Mouse (Mus musculus): ENCODE data around the gene Hyls1. TPM values are rescaled to one million over a fixed set of nuclear protein-coding genes. Genes with fewer than 3 reads are reported as not detected.
A peak's percentile ranks its signal among the peaks of the same experiment; 100 is the strongest.

Gene Hyls1
- polyA plus RNA-seq, 1 experiment from 2014 or later, result 14.2 TPM

- H3K9me3 ChIP-seq, result no peaks in the 10 kb centered on the region
- peaks cover 13% of the 10 kb centered on the region; the same call in 1 of the 2 replicates for H3K4me1 ChIP-seq (replicated peaks)
- no peaks in the 10 kb centered on the region for H3K27me3 ChIP-seq (replicated peaks)
- H3K36me3 ChIP-seq, result peaks cover 10% of the 10 kb centered on the region
- 87% methylated on average over 6 of the region's 6 CpGs for WGBS
- H3K27ac ChIP-seq, result no peak overlapping the region
- ATAC-seq, result no peak
- H3K4me2 ChIP-seq (replicated peaks), result no peak overlapping the region
- H3K4me3 ChIP-seq (replicated peaks), result no peak overlapping the region
- H3K9ac ChIP-seq, result no peak overlapping the region
Observed at GRCm38 (mm10) chr9:35561583-35561982, 8.6 kb downstream of the Hyls1 start.

- Histone ChIP-seq H3K27ac (no peak overlapping the region), H3K4me2 (replicated peaks) (no peak overlapping the region), H3K9me3 (no peaks in the 10 kb centered on the region), H3K9ac (no peak overlapping the region), H3K4me3 (replicated peaks) (no peak overlapping the region), H3K36me3 (peaks cover 6% of the 10 kb centered on the region), H3K4me1 (replicated peaks) (0 out of 2 replicates have a peak, but pooled peaks cover 11% of the 10 kb centered on the region), H3K27me3 (replicated peaks) (no peaks in the 10 kb centered on the region)
- ATAC-seq, result no peak
- WGBS, result 95% methylated on average over 11 of the region's 11 CpGs
Observed at GRCm38 (mm10) chr9:35561076-35561475, 9.1 kb downstream of the Hyls1 start.

GRCm38 (mm10) chr9:35559009-35559890 lies 10.9 kb downstream of the Hyls1 start:
- Histone ChIP-seq H3K9me3 (no peaks in the 10 kb centered on the region), H3K4me2 (replicated peaks) (peak overlapping the region; percentile 99), H3K36me3 (peaks cover 6% of the 10 kb centered on the region), H3K27ac (0 out of 2 replicates have a peak overlapping the region, but pooled peaks have one; percentile 23), H3K4me3 (replicated peaks) (peak overlapping the region; percentile 61), H3K27me3 (replicated peaks) (no peaks in the 10 kb centered on the region), H3K4me1 (replicated peaks) (0 out of 2 replicates have a peak, but pooled peaks cover 11% of the 10 kb centered on the region), H3K9ac (peak overlapping the region; percentile 57)
- peak; percentile 91 for ATAC-seq
- 2% methylated on average over 31 of the region's 31 CpGs for WGBS

GRCm38 (mm10) chr9:35558257-35559008 lies 11.8 kb downstream of the Hyls1 start, which contains the start of the genes Ddx25 and Pus3:
Ddx25 (minus strand) TSS chr9:35558528.
Pus3 (plus strand) TSS chr9:35558595.
- peaks cover 6% of the 10 kb centered on the region for H3K36me3 ChIP-seq
- peak; percentile 68 for ATAC-seq
- peak within 1 kb of the TSS; percentile 99 for H3K4me2 ChIP-seq (replicated peaks)
- 1% methylated on average over 58 of the region's 59 CpGs for WGBS
- peak within 1 kb of the TSS; percentile 61 for H3K4me3 ChIP-seq (replicated peaks)
- 0 out of 2 replicates have a peak within 1 kb of the TSS, but pooled peaks have one; percentile 23 for H3K27ac ChIP-seq
- H3K9ac ChIP-seq, result peak within 1 kb of the TSS; percentile 57
- H3K4me1 ChIP-seq (replicated peaks), result 0 out of 2 replicates have a peak, but pooled peaks cover 11% of the 10 kb centered on the region
- no peaks in the 10 kb centered on the region for H3K27me3 ChIP-seq (replicated peaks)
- H3K9me3 ChIP-seq, result no peaks in the 10 kb centered on the region

- 66% methylated on average over 12 of the region's 12 CpGs for WGBS
- peaks cover 3% of the 10 kb centered on the region for H3K36me3 ChIP-seq
- H3K9me3 ChIP-seq, result no peaks in the 10 kb centered on the region
- H3K27me3 ChIP-seq (replicated peaks), result no peaks in the 10 kb centered on the region
- no peak overlapping the region for H3K4me3 ChIP-seq (replicated peaks)
- H3K4me2 ChIP-seq (replicated peaks), result no peak overlapping the region
- ATAC-seq, result no peak
- H3K27ac ChIP-seq, result no peak overlapping the region
- no peak overlapping the region for H3K9ac ChIP-seq
- 0 out of 2 replicates have a peak, but pooled peaks cover 11% of the 10 kb centered on the region for H3K4me1 ChIP-seq (replicated peaks)
Observed at GRCm38 (mm10) chr9:35556494-35557102, 13.6 kb downstream of the Hyls1 start.

- Histone ChIP-seq H3K36me3 (no peaks in the 10 kb centered on the region), H3K27me3 (replicated peaks) (no peaks in the 10 kb centered on the region), H3K4me1 (replicated peaks) (no peaks in the 10 kb centered on the region), H3K4me2 (replicated peaks) (no peak overlapping the region), H3K9ac (no peak overlapping the region), H3K27ac (no peak overlapping the region), H3K9me3 (no peaks in the 10 kb centered on the region), H3K4me3 (replicated peaks) (no peak overlapping the region)
- whole genome bisulfite sequencing, result 79% methylated on average over 9 of the region's 9 CpGs
- ATAC-seq, result no peak
Observed at GRCm38 (mm10) chr9:35548455-35548854, 21.7 kb downstream of the Hyls1 start.

GRCm38 (mm10) chr9:35546745-35547144 lies 23.5 kb downstream of the Hyls1 start:
- no peaks in the 10 kb centered on the region for H3K36me3 ChIP-seq
- no peak overlapping the region for H3K4me2 ChIP-seq (replicated peaks)
- no peak overlapping the region for H3K9ac ChIP-seq
- H3K27me3 ChIP-seq (replicated peaks), result no peaks in the 10 kb centered on the region
- H3K27ac ChIP-seq, result no peak overlapping the region
- H3K4me1 ChIP-seq (replicated peaks), result no peaks in the 10 kb centered on the region
- WGBS, result 80% methylated on average over 9 of the region's 9 CpGs
- no peak overlapping the region for H3K4me3 ChIP-seq (replicated peaks)
- no peak for ATAC-seq
- H3K9me3 ChIP-seq, result no peaks in the 10 kb centered on the region

- H3K4me1 ChIP-seq (replicated peaks), result no peaks in the 10 kb centered on the region
- no peaks in the 10 kb centered on the region for H3K27me3 ChIP-seq (replicated peaks)
- H3K27ac ChIP-seq, result no peak overlapping the region
- H3K4me2 ChIP-seq (replicated peaks), result no peak overlapping the region
- 68% methylated on average over 12 of the region's 12 CpGs for WGBS
- H3K9me3 ChIP-seq, result no peaks in the 10 kb centered on the region
- ATAC-seq, result no peak
- no peaks in the 10 kb centered on the region for H3K36me3 ChIP-seq
- no peak overlapping the region for H3K4me3 ChIP-seq (replicated peaks)
- H3K9ac ChIP-seq, result no peak overlapping the region
Observed at GRCm38 (mm10) chr9:35545704-35546103, 24.5 kb downstream of the Hyls1 start.

GRCm38 (mm10) chr9:35544666-35545065 lies 25.5 kb downstream of the Hyls1 start:
- H3K9ac ChIP-seq, result no peak overlapping the region
- WGBS, result 75% methylated on average over 2 of the region's 2 CpGs
- no peak overlapping the region for H3K4me3 ChIP-seq (replicated peaks)
- H3K4me1 ChIP-seq (replicated peaks), result no peaks in the 10 kb centered on the region
- ATAC-seq, result no peak
- no peaks in the 10 kb centered on the region for H3K27me3 ChIP-seq (replicated peaks)
- H3K36me3 ChIP-seq, result no peaks in the 10 kb centered on the region
- H3K27ac ChIP-seq, result no peak overlapping the region
- H3K4me2 ChIP-seq (replicated peaks), result no peak overlapping the region
- H3K9me3 ChIP-seq, result no peaks in the 10 kb centered on the region

- H3K27ac ChIP-seq, result no peak overlapping the region
- H3K36me3 ChIP-seq, result no peaks in the 10 kb centered on the region
- no peak for ATAC-seq
- H3K9me3 ChIP-seq, result no peaks in the 10 kb centered on the region
- H3K9ac ChIP-seq, result no peak overlapping the region
- H3K27me3 ChIP-seq (replicated peaks), result no peaks in the 10 kb centered on the region
- 81% methylated on average over 14 of the region's 14 CpGs for WGBS
- H3K4me1 ChIP-seq (replicated peaks), result 0 out of 2 replicates have a peak, but pooled peaks cover 4% of the 10 kb centered on the region
- no peak overlapping the region for H3K4me2 ChIP-seq (replicated peaks)
- no peak overlapping the region for H3K4me3 ChIP-seq (replicated peaks)
Observed at GRCm38 (mm10) chr9:35543099-35543860, 26.9 kb downstream of the Hyls1 start.

- no peak overlapping the region for H3K9ac ChIP-seq
- H3K4me3 ChIP-seq (replicated peaks), result no peak overlapping the region
- 0 out of 2 replicates have a peak, but pooled peaks cover 7% of the 10 kb centered on the region for H3K4me1 ChIP-seq (replicated peaks)
- H3K27ac ChIP-seq, result no peak overlapping the region
- H3K27me3 ChIP-seq (replicated peaks), result no peaks in the 10 kb centered on the region
- H3K9me3 ChIP-seq, result no peaks in the 10 kb centered on the region
- 69% methylated on average over 6 of the region's 6 CpGs for WGBS
- no peak overlapping the region for H3K4me2 ChIP-seq (replicated peaks)
- H3K36me3 ChIP-seq, result no peaks in the 10 kb centered on the region
- no peak for ATAC-seq
Observed at GRCm38 (mm10) chr9:35541941-35542340, 28.3 kb downstream of the Hyls1 start.

Data from intestine, embryonic 15.5 days (tissue).